Mouse (Mus musculus) embryonic facial prominence, embryonic 11.5 days (tissue): ENCODE data around the gene Agps. TPM values are rescaled to one million over a fixed set of nuclear protein-coding genes. Genes with fewer than 3 reads are reported as not detected.
A peak's percentile ranks its signal among the peaks of the same experiment; 100 is the strongest.

Source experiments
- ATAC-seq: fragments of 200-750 bp; cut with Nextera tagmentation; replicated peaks from 2 replicates; pipeline ENCODE4 v1.8.0; 2017; ENCODE audit warnings: low read depth; ENCODE audit not compliant: insufficient number of reproducible peaks, low FRiP score, low TSS enrichment
- DNase-seq: peaks from one replicate; pipeline ENCODE4 v3.0.0-alpha.2; 2015; ENCODE audit warnings: low spot score
- H3K27ac ChIP-seq: fragments of 300-500 bp; sonication (generic); replicated peaks from 2 replicates; pipeline ENCODE4 v1.5.1; 2014; ENCODE audit warnings: mild to moderate bottlenecking, low read depth, low read length, control low read depth
- H3K27me3 ChIP-seq: fragments of 300-500 bp; sonication (generic); 2 replicates; pipeline ENCODE4 v1.6.1; 2014; ENCODE audit warnings: mild to moderate bottlenecking, low read length, moderate library complexity, mixed read lengths; ENCODE audit not compliant: control insufficient read depth, insufficient read depth
- H3K36me3 ChIP-seq: fragments of 300-500 bp; sonication (generic); replicated peaks from 2 replicates; pipeline ENCODE4 v1.6.1; 2014; ENCODE audit warnings: low read depth, mild to moderate bottlenecking, low read length, moderate library complexity, mixed read lengths; ENCODE audit not compliant: control insufficient read depth, insufficient read depth
- H3K4me1 ChIP-seq: fragments of 300-500 bp; sonication (generic); 2 replicates; pipeline ENCODE4 v1.6.1; 2014; ENCODE audit warnings: low read length, mixed read lengths; ENCODE audit not compliant: control insufficient read depth, insufficient read depth
- H3K4me2 ChIP-seq: fragments of 300-500 bp; sonication (generic); 2 replicates; pipeline ENCODE4 v1.6.1; 2014; ENCODE audit warnings: low read depth, mild to moderate bottlenecking, control low read depth, low read length, moderate library complexity
- H3K4me3 ChIP-seq: fragments of 300-500 bp; sonication (generic); 2 replicates; pipeline ENCODE4 v1.5.1; 2014; ENCODE audit warnings: low read depth, low read length, control low read depth
- H3K9ac ChIP-seq: fragments of 300-500 bp; sonication (generic); replicated peaks from 2 replicates; pipeline ENCODE4 v1.6.1; 2014; ENCODE audit warnings: mild to moderate bottlenecking, control low read depth, low read length
- H3K9me3 ChIP-seq: fragments of 300-500 bp; sonication (generic); replicated peaks from 2 replicates; pipeline ENCODE4 v1.6.1; 2016; ENCODE audit warnings: mild to moderate bottlenecking, low read length, inconsistent platforms, mixed read lengths; ENCODE audit not compliant: control insufficient read depth
- WGBS: fragments of 180-500 bp; shearing (Covaris S2); extraction: QIAGEN DNeasy Blood & Tissue Kit; methylation state at CpG from one replicate; pipeline ENCODE4 v1.1.7; 2014; 5-methylcytosine and 5-hydroxymethylcytosine counted together
- polyA plus RNA-seq: library from polyadenylated mRNA; unstranded; fragments of >200 nt; fragmentation: Nextera tagmentation; extraction: Ambion mirVana; gene quantifications from 2 replicates; pipeline ENCODE4 v1.2.1, GENCODE M21; 2014

Agps gene
- polyA plus RNA-seq, 1 experiment from 2014 or later, result 45.3 TPM

DNA sequence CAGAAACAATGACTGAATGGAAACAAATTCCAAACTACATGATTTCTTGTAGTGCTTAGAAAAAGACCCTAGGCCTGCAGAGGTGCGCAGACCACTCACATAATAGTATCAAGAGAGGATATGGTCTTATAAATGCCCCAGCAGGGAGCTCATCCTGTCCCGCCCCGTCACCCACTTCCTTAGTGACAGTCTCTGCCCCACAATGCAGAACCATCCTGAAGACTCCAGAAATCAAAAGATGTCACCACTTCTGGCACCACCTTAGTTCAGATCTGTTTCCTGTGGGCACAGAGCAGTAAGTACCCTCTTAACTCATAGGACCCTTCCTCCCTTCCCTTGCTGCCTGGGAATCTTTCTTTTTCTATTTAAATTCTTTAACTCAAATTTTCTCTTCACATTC is 83.1 kb downstream of the Agps start:
- ATAC-seq (no peak), DNase-seq (no peak)
- Histone ChIP-seq H3K27me3 (no peaks in the 10 kb centered on the region), H3K4me2 (no peak overlapping the region), H3K27ac (no peak overlapping the region), H3K4me1 (no peaks in the 10 kb centered on the region), H3K9me3 (no peaks in the 10 kb centered on the region), H3K36me3 (no peaks in the 10 kb centered on the region), H3K9ac (no peak overlapping the region), H3K4me3 (no peak overlapping the region)
- WGBS, result 94% methylated on average over 3 of the region's 3 CpGs

DNA sequence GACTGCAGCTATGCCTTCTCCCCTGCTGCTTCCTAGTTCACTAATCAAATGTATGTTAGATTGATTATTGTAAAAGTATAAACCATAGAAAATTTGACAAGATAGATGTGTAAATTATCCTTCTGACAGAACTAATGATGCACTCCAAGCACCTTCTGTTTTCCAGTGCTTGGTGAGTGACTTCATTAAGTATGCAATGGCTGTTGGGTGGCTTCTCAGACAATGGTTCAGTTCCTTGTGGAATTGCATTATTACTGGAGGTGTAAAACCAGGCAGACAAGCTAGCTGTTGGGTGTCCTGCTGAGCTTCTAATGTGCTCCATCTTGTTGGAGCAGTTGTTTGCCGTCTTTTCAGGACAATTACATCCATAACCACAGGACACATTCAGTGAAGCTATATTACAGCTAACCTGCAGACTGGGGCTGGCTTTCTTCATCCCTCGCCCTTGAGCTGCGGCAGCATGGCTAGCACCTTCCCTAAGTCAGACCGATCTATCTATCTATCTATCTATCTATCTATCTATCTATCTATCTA is 91.9 kb downstream of the Agps start:
- 83% methylated on average over 4 of the region's 4 CpGs for WGBS
- H3K27me3 ChIP-seq, result no peaks in the 10 kb centered on the region
- H3K9me3 ChIP-seq, result no peaks in the 10 kb centered on the region
- no peak overlapping the region for H3K4me2 ChIP-seq
- no peak overlapping the region for H3K27ac ChIP-seq
- H3K4me1 ChIP-seq, result no peaks in the 10 kb centered on the region
- no peak overlapping the region for H3K9ac ChIP-seq
- no peak overlapping the region for H3K4me3 ChIP-seq
- no peaks in the 10 kb centered on the region for H3K36me3 ChIP-seq
- no peak for ATAC-seq
- no peak for DNase-seq

DNA sequence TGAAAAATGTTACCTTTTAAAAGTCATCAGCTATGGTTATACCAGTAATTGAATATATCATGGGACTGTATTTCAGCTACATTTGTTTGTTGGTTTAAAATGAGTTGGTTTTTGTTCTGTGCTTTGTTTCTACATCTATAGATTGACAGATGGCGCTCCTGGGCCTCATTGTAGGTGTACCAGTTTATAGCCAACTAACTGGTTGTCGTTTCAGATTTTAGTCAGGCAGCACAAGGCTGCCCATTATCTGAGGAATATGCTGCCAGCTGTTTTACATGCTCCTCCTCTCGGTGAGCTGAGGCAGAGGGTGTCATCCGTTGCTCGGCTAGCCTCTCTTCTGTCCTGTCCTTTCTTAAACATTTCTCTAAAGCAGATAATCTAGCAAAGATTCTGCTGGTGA is 94.1 kb downstream of the Agps start:
- WGBS, result 87% methylated on average over 5 of the region's 5 CpGs
- no peaks in the 10 kb centered on the region for H3K36me3 ChIP-seq
- H3K4me3 ChIP-seq, result no peak overlapping the region
- H3K9ac ChIP-seq, result no peak overlapping the region
- H3K27ac ChIP-seq, result no peak overlapping the region
- no peaks in the 10 kb centered on the region for H3K9me3 ChIP-seq
- ATAC-seq, result no peak
- no peaks in the 10 kb centered on the region for H3K4me1 ChIP-seq
- DNase-seq, result no peak
- H3K4me2 ChIP-seq, result no peak overlapping the region
- H3K27me3 ChIP-seq, result no peaks in the 10 kb centered on the region

DNA sequence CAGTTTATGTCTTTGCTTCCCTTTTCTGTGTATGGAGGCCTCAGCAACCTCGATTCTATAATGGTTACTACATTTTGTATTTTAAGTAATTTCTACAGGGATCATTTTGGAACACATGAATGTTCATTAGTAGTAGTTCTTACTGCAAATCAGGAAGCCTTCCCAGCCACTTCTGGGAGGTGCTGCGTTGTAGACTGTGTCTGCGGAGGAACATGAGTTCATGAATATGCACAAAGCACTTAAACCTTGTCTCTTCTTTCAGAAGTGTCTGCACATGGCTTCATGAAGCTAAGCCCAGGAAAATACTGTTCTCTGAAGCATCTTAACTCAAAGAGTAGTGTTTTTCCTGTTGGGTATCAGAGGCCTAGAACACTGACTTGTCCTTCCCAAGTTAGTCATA is 96.0 kb downstream of the Agps start:
- Histone ChIP-seq H3K4me3 (no peak overlapping the region), H3K4me2 (no peak overlapping the region), H3K27me3 (no peaks in the 10 kb centered on the region), H3K36me3 (no peaks in the 10 kb centered on the region), H3K9me3 (no peaks in the 10 kb centered on the region), H3K27ac (no peak overlapping the region), H3K4me1 (no peaks in the 10 kb centered on the region), H3K9ac (no peak overlapping the region)
- WGBS, result 86% methylated on average over 3 of the region's 3 CpGs
- ATAC-seq (no peak), DNase-seq (no peak)

DNA sequence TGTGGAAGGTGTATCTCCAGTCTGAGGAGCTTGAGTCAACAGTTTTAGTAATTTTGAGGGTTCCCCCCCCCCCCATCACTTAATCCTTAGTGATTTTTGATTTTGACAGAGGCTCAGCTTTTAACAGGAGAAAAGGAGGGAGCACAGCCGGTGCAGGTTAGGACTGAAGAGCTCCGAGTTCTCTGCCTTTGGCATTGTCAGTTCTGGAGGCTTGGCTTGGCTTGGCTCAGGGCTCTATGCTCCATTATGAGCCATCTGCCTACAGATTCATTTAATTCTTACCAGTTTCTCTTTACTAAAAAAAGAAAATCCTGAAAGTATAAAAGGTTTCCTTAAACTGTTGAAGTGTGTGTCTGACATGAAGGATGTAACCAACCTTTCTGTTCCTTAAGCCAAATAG is 97.2 kb downstream of the Agps start:
- no peak for DNase-seq
- ATAC-seq, result no peak
- Histone ChIP-seq H3K4me1 (no peaks in the 10 kb centered on the region), H3K4me3 (no peak overlapping the region), H3K9me3 (no peaks in the 10 kb centered on the region), H3K36me3 (no peaks in the 10 kb centered on the region), H3K27ac (no peak overlapping the region), H3K9ac (no peak overlapping the region), H3K27me3 (no peaks in the 10 kb centered on the region), H3K4me2 (no peak overlapping the region)
- WGBS, result 97% methylated on average over 2 of the region's 2 CpGs

DNA sequence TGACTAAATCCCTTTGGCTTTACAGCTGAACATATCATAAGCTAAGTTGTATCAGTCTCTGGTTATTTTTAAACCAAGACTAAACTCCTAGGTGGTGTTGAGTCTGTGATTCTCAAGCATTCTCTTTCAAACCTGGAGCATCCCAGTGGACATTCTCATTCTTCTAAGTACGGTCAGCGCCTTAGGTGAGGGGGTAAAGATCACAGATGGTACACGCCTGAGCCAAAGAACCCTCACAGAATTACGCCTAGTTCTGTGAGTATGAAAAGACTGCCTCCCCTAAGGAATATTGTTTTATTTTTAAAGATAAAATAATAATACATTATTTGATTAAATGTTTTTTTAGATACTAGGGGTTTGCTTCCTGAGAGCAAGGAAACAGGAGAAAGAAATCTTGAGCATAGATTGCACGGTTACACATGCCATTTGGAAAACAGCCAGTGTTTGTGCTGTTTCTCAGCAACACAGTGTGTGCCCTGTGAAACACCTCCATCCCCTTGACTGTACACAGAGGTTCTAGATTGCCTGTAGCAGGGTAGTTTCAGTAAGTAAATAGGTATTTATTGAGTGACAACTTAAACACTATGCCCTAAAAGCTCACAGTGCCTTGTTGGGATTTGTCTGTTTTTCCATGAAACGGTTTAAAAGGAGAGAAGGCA is 97.9 kb downstream of the Agps start:
- Histone ChIP-seq H3K4me3 (no peak overlapping the region), H3K9ac (no peak overlapping the region), H3K36me3 (no peaks in the 10 kb centered on the region), H3K27ac (no peak overlapping the region), H3K4me2 (no peak overlapping the region), H3K9me3 (no peaks in the 10 kb centered on the region), H3K4me1 (no peaks in the 10 kb centered on the region), H3K27me3 (no peaks in the 10 kb centered on the region)
- DNase-seq (no peak), ATAC-seq (no peak)
- whole genome bisulfite sequencing, result 89% methylated on average over 6 of the region's 6 CpGs

DNA sequence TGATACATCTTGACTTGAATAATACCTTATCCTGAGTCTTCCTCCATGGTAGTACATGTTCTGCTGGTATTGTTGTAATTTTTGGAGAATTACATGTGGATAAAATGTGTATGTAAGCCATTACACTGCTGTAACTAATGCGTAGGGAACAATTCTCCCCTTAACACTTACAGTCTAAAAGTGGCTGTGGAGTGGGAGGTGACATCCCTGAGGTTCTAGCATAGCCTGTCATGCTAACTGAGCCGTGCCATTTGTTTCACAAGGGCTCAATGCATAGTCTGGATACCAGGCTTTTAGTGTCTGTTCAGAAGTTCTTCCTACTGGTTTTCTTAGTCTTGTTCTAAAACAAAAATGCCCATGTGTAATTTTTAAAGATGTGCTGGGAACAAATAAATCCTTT is 99.0 kb downstream of the Agps start:
- Histone ChIP-seq H3K4me3 (no peak overlapping the region), H3K27me3 (no peaks in the 10 kb centered on the region), H3K9me3 (no peaks in the 10 kb centered on the region), H3K27ac (no peak overlapping the region), H3K4me1 (no peaks in the 10 kb centered on the region), H3K36me3 (no peaks in the 10 kb centered on the region), H3K4me2 (no peak overlapping the region), H3K9ac (no peak overlapping the region)
- no peak for DNase-seq
- no peak for ATAC-seq
- WGBS, result 91% methylated on average over 2 of the region's 2 CpGs

DNA sequence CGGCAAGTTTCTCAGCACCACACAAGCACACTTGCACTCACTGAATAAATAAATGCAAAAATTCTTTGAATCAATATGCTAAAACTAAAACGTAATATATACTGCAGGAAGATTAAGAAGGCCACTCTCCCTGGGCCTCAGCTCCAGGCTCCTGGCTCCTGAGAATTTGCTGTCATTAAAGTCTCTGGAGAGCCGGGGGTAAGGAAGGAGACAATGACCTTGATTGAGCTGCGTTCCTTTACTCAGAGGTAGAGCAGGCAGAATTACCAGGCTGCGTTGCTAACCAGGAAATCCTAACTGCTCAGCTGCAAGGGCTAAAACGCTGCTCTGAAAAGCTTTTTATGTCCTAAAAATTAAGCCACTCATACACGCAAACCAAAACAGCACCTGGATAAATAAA is 101.6 kb downstream of the Agps start:
- no peaks in the 10 kb centered on the region for H3K36me3 ChIP-seq
- WGBS, result 29% methylated on average over 7 of the region's 7 CpGs
- ATAC-seq, result no peak
- H3K27me3 ChIP-seq, result no peaks in the 10 kb centered on the region
- H3K4me3 ChIP-seq, result no peak overlapping the region
- H3K4me2 ChIP-seq, result no peak overlapping the region
- no peaks in the 10 kb centered on the region for H3K9me3 ChIP-seq
- H3K4me1 ChIP-seq, result no peaks in the 10 kb centered on the region
- DNase-seq, result peak; percentile 53
- no peak overlapping the region for H3K27ac ChIP-seq
- H3K9ac ChIP-seq, result no peak overlapping the region
